Mouse (Mus musculus): ENCODE results near the gene Pitpnm2. TPM values are rescaled to one million over a fixed set of nuclear protein-coding genes. Genes with fewer than 3 reads are reported as not detected.

Gene Pitpnm2
- polyA plus RNA-seq, 1 experiment, result 0.66 TPM

GRCm38 (mm10) chr5:124186465-124186854 lies 63.1 kb downstream of the Pitpnm2 start:
- no peak for TF ChIP-seq CTCF (IDR thresholded peaks at IDR 0.05; ENCODE audit: low read depth, low read length)
- no peak for TF ChIP-seq POLR2A (IDR thresholded peaks at IDR 0.05; ENCODE audit: borderline replicate concordance, low read depth, low read length)
- Histone ChIP-seq H3K27ac (ENCODE audit: insufficient read depth, low read depth, low read length) (no peak overlapping the region), H3K4me1 (ENCODE audit: control insufficient read depth, insufficient read depth, low read length) (0 out of 2 replicates have a peak, but pooled peaks cover 3% of the 10 kb centered on the region), H3K4me3 (ENCODE audit: insufficient read depth, low read length) (no peak overlapping the region)

- 0 out of 2 replicates have a peak, but pooled peaks cover 3% of the 10 kb centered on the region for H3K4me1 ChIP-seq (ENCODE audit: control insufficient read depth, insufficient read depth, low read length)
Measured at GRCm38 (mm10) chr5:124185706-124186464, 63.7 kb downstream of the Pitpnm2 start.

GRCm38 (mm10) chr5:124184898-124185701 lies 64.5 kb downstream of the Pitpnm2 start:
- no peak overlapping the region for H3K4me3 ChIP-seq (ENCODE audit: insufficient read depth, low read length)
- 0 out of 2 replicates have a peak, but pooled peaks cover 3% of the 10 kb centered on the region for H3K4me1 ChIP-seq (ENCODE audit: control insufficient read depth, insufficient read depth, low read length)
- H3K27ac ChIP-seq (ENCODE audit: insufficient read depth, low read depth, low read length), result no peak overlapping the region
- TF ChIP-seq CTCF (IDR thresholded peaks at IDR 0.05; ENCODE audit: low read depth, low read length), result no peak
- no peak for TF ChIP-seq POLR2A (IDR thresholded peaks at IDR 0.05; ENCODE audit: borderline replicate concordance, low read depth, low read length)

More at GRCm38 (mm10) chr5:124185706-124186464, 63.7 kb downstream of the Pitpnm2 start:
- no peak overlapping the region for H3K4me3 ChIP-seq (ENCODE audit: insufficient read depth, low read length)
- H3K27ac ChIP-seq (ENCODE audit: insufficient read depth, low read depth, low read length), result no peak overlapping the region
- no peak for TF ChIP-seq POLR2A (IDR thresholded peaks at IDR 0.05; ENCODE audit: borderline replicate concordance, low read depth, low read length)
- no peak for TF ChIP-seq CTCF (IDR thresholded peaks at IDR 0.05; ENCODE audit: low read depth, low read length)

- H3K4me3 ChIP-seq (ENCODE audit: insufficient read depth, low read length), result no peak overlapping the region
- H3K4me1 ChIP-seq (ENCODE audit: control insufficient read depth, insufficient read depth, low read length), result no peaks in the 10 kb centered on the region
- TF ChIP-seq POLR2A (IDR thresholded peaks at IDR 0.05; ENCODE audit: borderline replicate concordance, low read depth, low read length), result no peak
- no peak for TF ChIP-seq CTCF (IDR thresholded peaks at IDR 0.05; ENCODE audit: low read depth, low read length)
- no peak overlapping the region for H3K27ac ChIP-seq (ENCODE audit: insufficient read depth, low read depth, low read length)
Measured at GRCm38 (mm10) chr5:124184191-124184590, 65.4 kb downstream of the Pitpnm2 start.

GRCm38 (mm10) chr5:124182642-124183041 lies 66.9 kb downstream of the Pitpnm2 start:
- Histone ChIP-seq H3K27ac (ENCODE audit: insufficient read depth, low read depth, low read length) (no peak overlapping the region), H3K4me3 (ENCODE audit: insufficient read depth, low read length) (no peak overlapping the region), H3K4me1 (ENCODE audit: control insufficient read depth, insufficient read depth, low read length) (no peaks in the 10 kb centered on the region)
- TF ChIP-seq CTCF (IDR thresholded peaks at IDR 0.05; ENCODE audit: low read depth, low read length) (no peak), POLR2A (IDR thresholded peaks at IDR 0.05; ENCODE audit: borderline replicate concordance, low read depth, low read length) (no peak)

GRCm38 (mm10) chr5:124182097-124182496 lies 67.5 kb downstream of the Pitpnm2 start:
- TF ChIP-seq CTCF (IDR thresholded peaks at IDR 0.05; ENCODE audit: low read depth, low read length) (no peak), POLR2A (IDR thresholded peaks at IDR 0.05; ENCODE audit: borderline replicate concordance, low read depth, low read length) (no peak)
- Histone ChIP-seq H3K27ac (ENCODE audit: insufficient read depth, low read depth, low read length) (no peak overlapping the region), H3K4me3 (ENCODE audit: insufficient read depth, low read length) (no peak overlapping the region), H3K4me1 (ENCODE audit: control insufficient read depth, insufficient read depth, low read length) (no peaks in the 10 kb centered on the region)

- no peaks in the 10 kb centered on the region for H3K4me1 ChIP-seq (ENCODE audit: control insufficient read depth, insufficient read depth, low read length)
Measured at GRCm38 (mm10) chr5:124180500-124181167, 68.9 kb downstream of the Pitpnm2 start.

GRCm38 (mm10) chr5:124179411-124179810 lies 70.1 kb downstream of the Pitpnm2 start:
- Histone ChIP-seq H3K4me1 (ENCODE audit: control insufficient read depth, insufficient read depth, low read length) (no peaks in the 10 kb centered on the region), H3K4me3 (ENCODE audit: insufficient read depth, low read length) (no peak overlapping the region), H3K27ac (ENCODE audit: insufficient read depth, low read depth, low read length) (no peak overlapping the region)
- TF ChIP-seq CTCF (IDR thresholded peaks at IDR 0.05; ENCODE audit: low read depth, low read length) (no peak), POLR2A (IDR thresholded peaks at IDR 0.05; ENCODE audit: borderline replicate concordance, low read depth, low read length) (no peak)

More at GRCm38 (mm10) chr5:124180500-124181167, 68.9 kb downstream of the Pitpnm2 start:
- H3K4me3 ChIP-seq (ENCODE audit: insufficient read depth, low read length), result no peak overlapping the region
- no peak overlapping the region for H3K27ac ChIP-seq (ENCODE audit: insufficient read depth, low read depth, low read length)
- TF ChIP-seq CTCF (IDR thresholded peaks at IDR 0.05; ENCODE audit: low read depth, low read length), result no peak
- TF ChIP-seq POLR2A (IDR thresholded peaks at IDR 0.05; ENCODE audit: borderline replicate concordance, low read depth, low read length), result no peak

- Histone ChIP-seq H3K4me3 (ENCODE audit: insufficient read depth, low read length) (no peak overlapping the region), H3K4me1 (ENCODE audit: control insufficient read depth, insufficient read depth, low read length) (no peaks in the 10 kb centered on the region), H3K27ac (ENCODE audit: insufficient read depth, low read depth, low read length) (no peak overlapping the region)
- no peak for TF ChIP-seq CTCF (IDR thresholded peaks at IDR 0.05; ENCODE audit: low read depth, low read length)
- no peak for TF ChIP-seq POLR2A (IDR thresholded peaks at IDR 0.05; ENCODE audit: borderline replicate concordance, low read depth, low read length)
Measured at GRCm38 (mm10) chr5:124176726-124177132, 72.8 kb downstream of the Pitpnm2 start.
